Mouse (Mus musculus) heart, adult 8-10 months (tissue): ENCODE data around the gene Rad54l. TPM values are rescaled to one million over a fixed set of nuclear protein-coding genes. Genes with fewer than 3 reads are reported as not detected.

Experiments
- DNase-seq: peaks from one replicate; pipeline ENCODE4 v3.0.0; 2022; ENCODE audit warnings: low spot score
- total RNA-seq, 4 experiments: library from RNA; stranded (reverse); gene quantifications; 2 replicates each; pipeline ENCODE4 v1.2.4; 2022

The Rad54l gene
- total RNA-seq: under 1 TPM; 0.06 to 0.53 (median 0.17) TPM

DNA sequence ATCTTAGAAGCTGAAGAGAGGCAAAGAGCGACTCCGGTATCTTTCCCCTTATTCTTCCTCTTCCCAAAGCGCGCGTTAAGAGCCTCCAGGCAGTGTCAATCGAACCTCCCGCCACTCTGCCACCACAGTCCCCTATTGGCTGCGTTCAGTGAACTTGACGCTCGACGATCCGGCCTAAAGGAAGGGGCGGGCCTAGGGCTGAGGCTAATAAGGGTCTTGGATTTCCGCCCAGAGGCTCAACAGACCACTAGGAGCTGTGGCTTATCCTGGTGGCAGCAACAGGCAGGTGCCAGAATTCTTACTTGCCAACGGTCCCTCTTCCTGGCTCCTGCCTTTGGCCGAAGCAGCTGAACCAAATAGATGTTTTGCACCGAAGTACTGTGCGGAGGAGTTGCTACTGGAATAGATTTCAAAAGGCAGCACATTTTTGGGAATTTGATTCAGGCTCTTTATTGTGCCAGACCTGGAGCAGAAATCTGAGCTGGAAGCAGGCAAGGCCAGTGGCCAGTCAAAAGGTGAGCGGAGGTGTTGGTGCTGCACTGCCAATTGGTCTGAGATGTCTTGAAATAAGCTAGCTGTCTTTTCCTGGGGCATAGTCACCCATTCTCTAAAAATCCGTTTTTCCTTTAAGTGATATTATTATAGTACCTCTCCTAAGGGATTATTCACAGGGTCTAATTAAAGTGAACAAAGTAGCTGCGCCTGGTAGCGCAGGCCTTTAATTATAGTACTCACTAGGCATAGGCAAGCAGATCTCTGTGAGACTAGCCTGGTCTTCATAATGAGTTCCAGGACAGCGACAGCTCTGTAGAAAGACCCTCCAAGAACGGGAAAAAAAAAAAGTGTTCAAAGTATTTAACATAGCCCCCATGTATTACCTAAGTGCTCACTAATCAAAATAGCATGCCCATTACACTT, at the start of gene Rad54l, which contains the start of gene Pomgnt1:
Rad54l (minus strand) TSS at position 89 of the 918 bp plus-strand sequence.
Pomgnt1 (plus strand) TSS at position 239 of the 918 bp plus-strand sequence.
- DNase-seq: peak; percentile 76

DNA sequence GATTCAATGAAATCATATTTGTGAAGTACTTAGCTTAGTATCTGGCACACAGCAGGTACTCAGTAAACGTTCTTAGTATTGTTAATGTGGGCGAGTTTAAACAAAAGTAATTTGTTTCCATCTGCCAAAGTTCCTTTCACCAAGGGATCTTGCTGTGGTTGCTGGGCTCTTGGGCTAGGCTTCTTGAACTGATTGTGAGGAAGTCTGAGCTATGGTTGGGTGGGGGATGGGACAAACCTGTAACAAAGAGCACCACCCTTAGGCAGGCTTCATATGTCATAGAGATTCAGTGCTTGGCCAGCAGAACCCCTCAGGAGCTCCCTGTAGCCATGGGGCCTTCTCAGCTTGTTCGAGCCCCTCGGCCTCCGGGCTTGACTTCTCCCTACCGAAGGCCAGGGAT, 49.6 kb upstream of the Rad54l start, which contains the start of the genes 1700042G07Rik and Gm49337:
1700042G07Rik (plus strand) TSS at position 301 of the 400 bp plus-strand sequence.
Gm49337 (plus strand) TSS at position 313 of the 400 bp plus-strand sequence.
- no peak for DNase-seq

DNA sequence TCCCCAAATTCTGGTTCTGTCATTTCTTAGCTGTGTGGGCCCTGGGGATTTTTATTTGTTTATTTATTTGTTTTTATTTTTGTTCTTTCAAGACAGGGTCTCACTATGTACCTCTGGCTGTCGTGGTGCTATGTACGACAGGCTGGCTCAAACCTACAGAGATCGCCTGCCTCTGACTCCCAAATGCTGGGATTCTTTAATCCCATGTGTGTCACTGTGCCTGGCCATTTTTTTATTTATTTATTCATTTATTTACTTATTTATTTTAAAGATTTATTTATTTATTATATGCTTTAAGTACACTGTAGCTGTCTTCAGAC, 45.8 kb upstream of the Rad54l start:
- DNase-seq: no peak

DNA sequence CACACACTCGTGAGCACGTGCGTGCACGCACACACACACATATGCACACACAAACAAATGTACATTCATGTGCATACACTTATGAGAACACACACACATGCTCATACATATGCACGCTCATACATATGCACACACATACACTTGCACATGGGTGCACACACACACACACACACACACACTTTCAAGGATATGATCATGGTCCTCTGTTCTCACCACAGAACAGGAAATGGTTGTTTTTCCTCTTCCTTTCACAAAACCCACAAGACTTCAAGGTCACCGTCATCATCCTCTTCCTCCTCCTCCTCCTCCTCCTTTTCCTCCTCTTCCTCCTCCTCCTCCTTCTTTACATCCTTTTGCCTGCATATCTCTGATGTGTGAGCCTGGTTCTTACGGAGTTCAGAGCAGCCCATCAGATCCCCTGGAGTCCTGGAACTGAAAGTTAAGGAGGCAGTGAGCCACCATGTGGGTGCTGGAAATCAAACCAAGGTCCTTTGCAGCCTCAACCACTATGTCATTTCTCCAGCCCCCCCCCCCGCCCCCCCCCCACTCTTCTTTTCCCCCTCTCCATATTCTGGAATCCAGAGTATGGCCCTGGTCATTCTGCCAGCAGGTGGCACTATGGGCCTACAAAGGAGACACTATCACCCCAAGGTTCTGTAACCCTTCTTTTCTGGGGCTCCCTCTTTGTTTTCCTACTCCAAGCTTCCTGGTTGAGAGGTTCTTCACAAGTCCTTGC, 45.3 kb upstream of the Rad54l start:
- peak; percentile 66 for DNase-seq

DNA sequence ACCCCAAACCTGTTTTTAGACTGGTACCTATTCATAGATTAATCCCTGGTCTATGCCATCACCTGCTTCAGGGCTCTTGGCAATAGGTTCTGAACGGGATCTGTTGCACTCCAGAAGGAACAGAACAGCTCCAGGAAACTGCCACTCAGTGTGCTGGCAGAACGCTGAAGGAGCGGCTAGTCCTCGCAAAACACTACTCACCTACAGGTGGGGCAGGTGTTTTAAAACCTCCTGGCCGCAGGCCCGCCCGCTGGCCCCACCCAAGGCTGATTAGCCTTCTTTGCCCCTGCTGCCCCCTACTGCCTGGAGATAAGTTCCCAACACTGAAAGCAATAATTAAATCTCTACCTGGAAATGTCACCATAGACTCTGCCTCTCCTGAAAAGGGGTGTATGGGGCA, 43.9 kb upstream of the Rad54l start, which contains the start of gene Tspan1:
Tspan1 (minus strand) TSS at position 198 of the 400 bp plus-strand sequence.
- DNase-seq: no peak

DNA sequence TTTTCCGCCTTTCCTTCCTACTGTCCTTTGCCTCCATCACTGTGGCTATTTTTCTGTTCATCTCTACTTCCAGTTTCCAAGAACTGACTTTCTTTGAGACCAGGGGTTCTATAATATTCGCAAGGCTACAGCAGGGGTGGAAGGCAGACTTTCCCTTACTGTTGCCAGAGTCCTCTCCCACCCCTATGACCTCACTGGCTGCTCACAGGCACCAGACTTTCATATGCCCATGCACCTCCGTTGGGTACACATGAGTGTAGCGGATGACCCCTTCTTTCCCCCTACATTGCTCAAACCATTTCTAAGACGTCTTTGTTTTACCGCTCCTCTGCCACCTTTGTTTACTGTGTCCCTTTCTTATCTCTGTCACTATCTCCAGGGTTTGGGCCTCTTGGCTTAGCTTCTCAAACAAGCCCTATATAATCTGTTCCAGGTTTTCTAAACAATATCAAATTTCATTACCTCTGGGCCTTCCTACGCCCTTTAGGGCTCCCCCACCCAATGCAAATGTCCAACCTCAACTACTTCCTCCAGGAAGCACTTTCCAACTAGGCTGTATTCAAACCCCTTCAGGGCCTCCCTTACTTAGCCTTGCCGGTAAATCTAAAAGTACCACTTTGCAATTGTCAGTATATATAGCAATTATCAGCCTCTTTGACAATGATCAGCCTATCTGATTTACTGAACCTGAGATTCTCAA, 42.4 kb upstream of the Rad54l start:
- DNase-seq: no peak

DNA sequence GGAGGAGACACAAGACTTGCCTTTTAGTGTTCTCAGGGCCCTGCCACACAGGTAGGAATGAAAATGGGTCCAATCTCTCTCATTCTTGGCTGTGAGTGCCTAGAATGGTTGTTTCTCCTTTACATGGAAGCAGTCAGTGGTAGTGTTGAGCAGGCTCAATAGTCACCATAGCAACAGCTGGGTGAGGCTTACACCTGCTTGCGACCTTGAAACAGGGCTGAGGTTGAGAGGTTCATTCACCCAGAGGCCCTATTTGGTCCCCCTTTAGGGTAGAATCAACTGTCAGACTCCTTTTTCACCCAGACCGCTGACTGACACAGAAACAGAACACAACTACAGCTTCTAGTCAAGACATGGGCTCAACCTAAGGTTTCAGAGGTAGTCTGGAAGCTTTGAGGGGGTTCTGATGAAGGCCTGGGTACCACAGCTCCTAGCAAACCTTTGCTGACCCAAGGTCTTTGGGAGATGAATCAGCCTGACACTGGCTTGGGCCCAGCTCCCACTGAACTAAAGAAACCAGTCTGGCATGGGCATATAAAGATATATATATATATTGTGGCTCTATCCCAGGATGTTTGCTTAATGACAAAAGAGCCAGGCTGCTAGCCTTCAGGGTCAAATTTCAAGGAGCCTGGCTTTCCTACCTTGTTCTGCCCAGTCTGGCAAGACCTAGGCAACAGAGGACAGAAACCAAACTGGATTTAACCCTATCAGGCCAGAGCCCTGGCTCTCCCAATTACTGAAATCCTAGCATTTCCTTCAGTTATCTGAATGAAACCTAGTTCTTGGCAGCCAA, 41.5 kb upstream of the Rad54l start:
- DNase-seq: no peak

DNA sequence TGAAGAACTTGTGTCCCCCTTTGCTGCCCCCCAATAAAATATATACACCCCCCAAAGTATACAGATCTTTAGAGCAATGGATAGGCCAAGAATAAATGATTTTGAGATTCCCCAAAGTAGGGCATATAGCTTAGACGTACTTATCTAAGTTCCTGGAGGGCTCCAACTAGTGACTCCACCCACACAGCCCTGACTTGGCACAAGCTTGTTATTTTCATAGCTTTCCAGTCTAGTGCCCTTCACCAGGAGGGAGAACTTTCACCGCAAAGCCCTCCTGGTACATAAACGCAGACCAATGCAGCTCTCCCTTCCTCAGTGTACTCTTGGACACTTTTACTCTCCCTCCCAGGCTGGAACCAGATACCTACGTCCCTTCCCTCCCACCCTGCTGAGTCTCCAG, 38.7 kb upstream of the Rad54l start:
- DNase-seq: no peak

DNA sequence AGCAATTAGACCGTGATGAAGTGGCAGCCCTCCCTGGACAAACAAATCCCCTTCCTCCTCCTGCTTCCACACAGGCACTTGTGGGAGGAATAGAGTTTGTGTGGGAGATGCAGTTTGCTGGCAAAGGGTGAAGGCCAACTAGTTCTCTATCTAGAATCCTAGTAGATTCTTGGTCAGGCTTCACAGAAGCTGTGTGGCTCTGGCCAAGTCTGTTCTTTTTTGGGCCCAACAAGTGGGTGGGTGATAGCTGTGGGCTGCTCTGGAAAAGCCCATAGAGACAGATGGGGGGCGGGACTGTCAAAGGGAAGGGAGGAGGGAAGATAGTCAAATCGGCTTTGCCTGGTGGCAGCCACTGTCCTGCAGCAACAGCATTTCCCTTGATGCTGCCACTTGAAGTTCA, 37.3 kb upstream of the Rad54l start:
- DNase-seq: no peak

DNA sequence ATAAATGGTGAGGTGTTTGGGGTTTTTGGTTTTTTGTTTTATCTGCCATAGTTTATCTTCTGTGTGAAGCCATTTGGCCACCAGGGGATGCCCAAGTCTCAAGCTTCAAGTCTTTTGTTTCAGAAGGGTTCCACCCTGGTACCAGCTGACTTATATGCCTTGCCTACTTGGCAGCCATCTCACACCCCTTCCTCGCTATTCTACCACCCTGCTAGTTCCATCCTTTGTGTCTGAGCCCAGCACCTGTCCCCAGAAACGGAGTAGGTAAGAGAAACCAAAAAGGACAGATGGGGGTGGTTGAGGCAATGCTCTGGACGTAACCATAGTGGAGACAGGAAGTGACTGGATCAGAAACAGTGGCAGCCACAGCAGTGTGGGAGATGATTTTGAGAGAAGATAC, 36.4 kb upstream of the Rad54l start:
- DNase-seq: no peak

DNA sequence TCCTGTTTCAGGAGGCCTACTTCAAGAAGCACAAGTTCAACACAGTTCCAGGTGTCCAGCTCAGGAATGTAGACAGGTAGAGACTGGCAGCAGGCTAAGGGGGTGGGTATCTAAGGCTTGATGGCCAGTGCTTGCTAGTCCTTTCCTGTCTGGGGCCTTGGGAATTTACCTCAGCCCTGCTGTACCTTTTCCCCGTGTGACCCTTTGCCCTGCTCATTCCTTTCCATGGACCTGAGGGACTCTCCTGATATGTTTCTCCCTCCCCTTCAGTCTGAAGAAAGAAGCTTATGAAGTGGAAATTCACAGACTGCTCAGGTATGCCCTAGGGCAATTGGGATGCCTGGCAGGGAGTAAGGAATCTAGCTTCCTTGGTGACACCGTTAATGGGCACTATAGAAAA, 34.4 kb upstream of the Rad54l start:
- no peak for DNase-seq

DNA sequence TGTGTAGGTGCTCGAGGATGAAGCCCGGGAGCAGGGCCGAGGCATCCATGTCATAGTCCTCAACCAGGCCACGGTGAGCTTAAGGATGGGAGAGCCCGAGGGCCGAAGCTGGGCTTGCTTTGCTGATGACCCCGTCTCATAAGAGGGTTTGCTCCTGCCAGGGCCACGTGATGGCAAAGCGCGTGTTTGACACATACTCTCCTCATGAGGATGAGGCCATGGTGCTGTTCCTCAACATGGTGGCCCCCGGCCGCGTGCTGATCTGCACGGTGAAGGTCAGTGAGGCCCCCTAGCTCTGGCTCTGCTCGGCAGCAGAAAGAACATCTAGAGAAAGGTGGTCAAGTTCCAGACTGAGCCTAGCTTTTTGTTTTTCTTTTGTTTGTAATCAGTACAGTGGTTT, 29.2 kb upstream of the Rad54l start:
- no peak for DNase-seq

DNA sequence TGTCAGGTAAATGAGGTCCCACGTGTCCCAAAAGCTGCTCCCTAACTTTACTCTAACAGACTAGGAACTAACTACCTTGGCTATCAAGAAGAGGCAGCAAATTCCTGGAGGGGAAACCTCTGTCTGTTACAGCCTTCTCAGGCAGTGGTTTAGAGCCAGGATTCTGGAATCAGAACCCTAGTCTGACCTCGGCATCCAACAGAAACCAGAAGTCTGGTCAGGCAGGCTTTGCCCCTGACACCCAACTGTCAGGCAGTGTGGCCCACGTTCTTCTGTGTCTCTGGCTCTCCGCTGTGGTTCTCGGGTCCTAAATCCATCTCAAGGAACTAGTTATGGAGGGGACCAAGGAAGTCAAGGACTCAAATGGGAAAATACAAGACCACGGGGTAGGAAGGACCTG, 27.7 kb upstream of the Rad54l start, which contains the start of gene Lurap1:
Lurap1 (minus strand) TSS at position 101 of the 400 bp plus-strand sequence.
- DNase-seq: no peak

DNA sequence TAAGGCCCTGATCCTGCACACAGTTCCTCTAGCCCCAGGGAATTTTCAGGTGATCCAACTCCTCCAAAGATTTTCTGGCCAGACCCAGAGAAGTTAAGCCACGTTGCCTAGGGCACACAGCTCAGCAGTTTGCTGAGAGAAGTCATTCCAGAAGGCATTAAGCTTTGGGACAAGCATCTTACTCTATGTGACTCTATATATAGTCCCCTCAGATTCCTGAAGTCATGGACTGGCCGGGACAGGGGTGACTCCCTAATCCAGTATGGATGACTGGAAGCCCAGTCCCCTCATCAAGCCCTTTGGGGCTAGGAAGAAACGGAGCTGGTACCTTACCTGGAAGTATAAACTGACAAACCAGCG, 27.4 kb upstream of the Rad54l start:
- DNase-seq: no peak

DNA sequence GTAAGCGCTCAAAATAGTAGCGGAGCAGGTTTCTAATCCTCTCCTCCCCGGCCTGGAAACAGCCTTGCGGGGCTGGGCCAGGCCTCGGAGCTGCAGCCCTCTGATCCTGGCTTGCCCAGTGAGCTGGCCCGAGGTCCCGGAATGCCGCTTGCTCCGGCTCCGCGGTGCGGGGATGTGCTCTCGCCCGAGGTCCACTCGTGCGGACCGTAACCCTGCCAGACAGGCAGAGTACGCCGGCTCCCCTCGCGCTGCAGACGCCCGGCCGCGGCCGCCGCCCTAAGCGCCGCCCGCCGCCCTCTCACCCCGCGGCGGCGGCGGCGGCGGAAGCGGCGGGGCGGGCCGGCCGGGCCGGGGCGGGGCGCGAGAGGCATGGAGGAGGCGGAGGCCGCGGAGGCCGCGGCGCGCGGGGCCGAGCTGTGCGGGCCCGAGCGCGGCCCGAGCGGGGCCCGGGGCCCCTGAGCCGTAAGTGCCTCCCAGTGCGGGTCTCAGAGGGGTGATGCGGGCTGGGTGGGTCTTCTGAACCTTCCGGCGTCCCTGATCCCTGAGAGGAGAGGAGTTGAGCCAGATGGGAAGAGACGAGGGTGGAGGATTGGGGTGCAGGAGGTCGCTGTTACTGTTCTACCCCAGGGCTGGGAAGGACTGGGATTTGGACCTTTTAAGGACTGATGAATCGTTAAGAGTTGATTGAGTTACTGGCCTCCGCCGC, 26.8 kb upstream of the Rad54l start:
- peak; percentile 35 for DNase-seq

DNA sequence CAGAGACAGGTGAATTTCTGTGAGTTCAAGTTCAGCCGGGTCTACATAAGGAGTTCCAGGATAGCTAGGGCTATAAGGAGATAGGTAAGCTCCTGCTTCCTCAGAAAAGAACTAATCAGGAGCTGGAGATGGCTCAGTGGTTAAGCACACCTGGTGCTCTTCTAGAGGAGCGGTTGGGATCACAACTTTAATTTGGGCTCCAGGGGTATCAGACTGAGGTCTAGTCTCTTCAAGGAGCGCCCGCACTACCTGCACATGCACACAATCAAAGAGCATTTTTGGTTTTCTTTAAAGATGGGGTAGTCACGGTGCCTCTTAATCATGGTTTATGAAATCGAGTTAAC, 26.3 kb upstream of the Rad54l start:
- DNase-seq: no peak

DNA sequence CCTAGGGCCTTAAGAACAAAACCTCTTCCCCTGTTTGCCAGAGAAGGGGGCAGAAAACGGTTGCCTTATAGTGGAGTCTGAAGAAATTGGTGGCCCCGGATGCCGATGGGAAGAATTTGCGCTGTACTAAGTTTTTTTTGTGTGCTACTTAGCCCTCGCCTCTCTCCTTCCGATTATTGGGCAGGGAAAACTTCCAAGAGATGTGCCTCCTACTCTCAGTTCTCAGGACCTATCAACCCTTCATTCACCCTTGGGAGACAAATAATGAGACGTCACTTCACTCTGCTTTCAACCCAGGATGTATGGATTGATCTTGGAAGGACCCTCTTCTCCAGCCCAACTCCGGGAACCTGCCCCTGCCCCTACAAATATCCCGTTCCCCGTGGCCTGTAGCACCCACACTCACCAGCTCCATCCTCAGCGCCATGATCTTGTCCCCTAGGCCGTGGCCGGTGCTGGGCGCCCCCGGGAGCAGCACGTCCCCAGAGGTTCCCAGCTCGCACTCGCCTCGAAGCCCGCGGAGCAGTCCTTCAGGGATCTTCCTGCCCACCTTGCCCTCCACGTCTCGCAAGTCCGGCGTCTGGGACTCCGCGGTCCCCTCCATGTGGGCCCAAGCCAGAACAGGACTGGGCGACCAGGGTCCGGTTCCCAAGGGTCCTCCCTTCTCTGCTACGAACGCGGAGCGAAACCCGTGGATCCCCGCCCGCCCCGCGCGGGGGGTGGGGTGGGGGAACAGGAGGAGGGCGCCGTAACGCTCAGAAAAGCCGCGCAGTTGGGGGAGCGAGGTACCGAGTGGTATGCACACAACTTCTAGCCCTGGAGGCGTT, 20.6 kb upstream of the Rad54l start:
- DNase-seq: peak; percentile 60

DNA sequence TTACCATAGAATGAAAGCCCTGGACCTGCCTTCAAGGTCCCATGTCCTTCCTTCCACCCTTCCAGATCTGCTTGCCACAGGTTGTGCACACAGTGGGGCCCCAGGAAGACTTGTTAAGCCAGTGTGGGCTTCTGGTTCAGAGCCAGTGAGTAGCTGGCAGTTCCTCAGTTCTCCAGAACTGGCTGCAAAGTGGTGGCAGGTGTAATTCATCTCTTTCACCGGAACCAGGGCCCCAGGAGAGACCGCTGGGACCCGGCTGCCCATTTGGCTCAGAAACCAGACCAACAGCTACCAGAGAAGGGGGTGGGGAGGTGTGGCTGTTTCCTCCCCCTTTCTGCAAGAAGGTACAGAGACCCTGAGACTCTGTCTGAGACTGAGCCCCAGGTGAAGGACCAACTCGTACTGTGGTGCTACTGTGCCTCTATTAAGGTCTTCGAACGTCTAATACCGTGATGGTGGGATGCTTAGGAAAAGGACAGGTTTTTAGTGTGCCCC, 19.9 kb upstream of the Rad54l start:
- peak; percentile 11 for DNase-seq

DNA sequence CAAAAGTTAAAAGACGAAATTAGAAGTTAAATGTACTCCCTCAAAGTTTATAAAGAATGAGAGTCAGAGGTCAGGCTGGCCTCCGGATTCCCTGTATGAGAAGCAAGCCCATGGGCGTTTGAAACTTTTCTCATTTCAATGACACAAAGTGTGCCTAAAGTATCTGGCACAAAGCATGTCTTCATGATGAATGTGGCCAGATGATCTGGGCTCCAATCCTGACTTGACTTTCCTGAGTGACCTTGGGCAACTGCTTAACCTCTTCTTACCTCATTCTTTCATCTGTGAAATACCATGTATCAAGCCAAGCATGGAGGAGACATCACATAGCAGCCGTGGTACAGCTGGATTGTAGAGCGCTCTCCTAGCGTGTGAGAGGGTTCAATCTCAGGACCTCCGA, 18.8 kb upstream of the Rad54l start:
- DNase-seq: no peak

DNA sequence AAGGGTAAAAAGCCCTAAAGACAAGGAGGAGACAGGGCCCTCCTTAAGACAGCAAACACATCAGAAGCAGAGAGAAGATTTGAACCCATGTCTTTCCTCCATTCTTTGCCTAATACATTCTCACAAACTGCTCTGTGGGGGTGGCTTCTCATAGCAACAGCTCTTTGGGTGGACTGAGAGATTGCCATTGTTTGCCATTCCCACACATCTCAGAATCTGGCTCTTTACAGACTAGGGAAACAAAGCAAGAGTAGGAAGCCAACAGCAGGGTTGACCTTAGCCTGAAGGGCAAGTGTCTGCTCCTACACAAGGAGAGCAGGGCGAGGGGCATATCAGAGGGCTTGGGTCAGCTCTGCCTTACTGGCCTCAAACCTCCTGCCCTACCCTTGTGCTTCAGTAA, 18.2 kb upstream of the Rad54l start:
- DNase-seq: no peak
